Mouse (Mus musculus) NIH3T3 (cell line): Measurements from ENCODE around the gene Bpgm.

Experiments used
- DNase-seq: peaks from one replicate; pipeline ENCODE4 v3.0.0-alpha.2; 2012; ENCODE audit warnings: low read depth

The Bpgm gene

GRCm38 (mm10) chr6:34486071-34486626, 10.1 kb downstream of the Bpgm start:
- no peak for DNase-seq

GRCm38 (mm10) chr6:34493327-34494095, 17.5 kb downstream of the Bpgm start:
- DNase-seq: no peak

- DNase-seq: no peak
Measured at GRCm38 (mm10) chr6:34495140-34495551, 19.1 kb downstream of the Bpgm start.

GRCm38 (mm10) chr6:34497991-34498625, 22.1 kb downstream of the Bpgm start:
- peak; percentile 78 for DNase-seq

GRCm38 (mm10) chr6:34502291-34502690, 26.3 kb downstream of the Bpgm start:
- no peak for DNase-seq

GRCm38 (mm10) chr6:34505957-34506356, 29.9 kb downstream of the Bpgm start:
- DNase-seq: no peak

- no peak for DNase-seq
Measured at GRCm38 (mm10) chr6:34507581-34507980, 31.6 kb downstream of the Bpgm start.

GRCm38 (mm10) chr6:34508016-34508415, 32.0 kb downstream of the Bpgm start:
- DNase-seq: no peak

GRCm38 (mm10) chr6:34510277-34510676, 34.3 kb downstream of the Bpgm start:
- DNase-seq: no peak

GRCm38 (mm10) chr6:34511410-34511809, 35.4 kb downstream of the Bpgm start:
- DNase-seq: peak; percentile 92

GRCm38 (mm10) chr6:34512741-34513140, 36.7 kb downstream of the Bpgm start:
- DNase-seq: no peak

GRCm38 (mm10) chr6:34514655-34515054, 38.6 kb downstream of the Bpgm start:
- peak; percentile 80 for DNase-seq

GRCm38 (mm10) chr6:34515098-34515782, 39.2 kb downstream of the Bpgm start:
- no peak for DNase-seq

- DNase-seq: no peak
Measured at GRCm38 (mm10) chr6:34515783-34516099, 39.7 kb downstream of the Bpgm start.

GRCm38 (mm10) chr6:34517750-34518149, 41.7 kb downstream of the Bpgm start:
- DNase-seq: no peak

GRCm38 (mm10) chr6:34519087-34519486, 43.1 kb downstream of the Bpgm start:
- DNase-seq: no peak

- DNase-seq: no peak
Measured at GRCm38 (mm10) chr6:34520491-34520890, 44.5 kb downstream of the Bpgm start.

- DNase-seq: peak; percentile 69
Measured at GRCm38 (mm10) chr6:34520912-34521311, 44.9 kb downstream of the Bpgm start.

- DNase-seq: no peak
Measured at GRCm38 (mm10) chr6:34523476-34523875, 47.5 kb downstream of the Bpgm start.

- DNase-seq: no peak
Measured at GRCm38 (mm10) chr6:34525499-34525924, 49.5 kb downstream of the Bpgm start.

- DNase-seq: no peak
Measured at GRCm38 (mm10) chr6:34525927-34526326, 49.9 kb downstream of the Bpgm start.

GRCm38 (mm10) chr6:34526389-34526788, 50.4 kb downstream of the Bpgm start:
- DNase-seq: no peak

GRCm38 (mm10) chr6:34528131-34528530, 52.1 kb downstream of the Bpgm start:
- no peak for DNase-seq
